Comparison of ENCODE assay signal across 16 mouse cellular contexts in genomic region chr3:144110331-144111080, GRCm38 (mm10).
DNase-seq lines count a peak whose midpoint lies in the region; ATAC-seq and TF ChIP-seq lines count a peak whose summit lies in the region.
"Had no signal": no experiment of that assay in that cellular context is flagged by ENCODE, and none has a peak within 500 bp of the region (broad histone marks: within the 10 kb centered on the region; RNA-seq: fewer than 3 reads in every experiment).

No protein-coding gene starts in this region.

- H3K9ac ChIP-seq in heart, embryonic 12.5 days = no peak overlapping the region
- H3K9ac ChIP-seq in liver, postnatal 0 days (replicated peaks) = no peak overlapping the region
- H3K9ac ChIP-seq in hindbrain, embryonic 16.5 days (ENCODE audit: low read depth, low read length) = no peak overlapping the region
- no peak overlapping the region for H3K9ac ChIP-seq in hindbrain, embryonic 12.5 days
- H3K9ac ChIP-seq: forebrain, postnatal 0 days; kidney, embryonic 15.5 days had no signal

- H3K27me3 ChIP-seq in heart, embryonic 12.5 days (replicated peaks) = no peaks in the 10 kb centered on the region
- no peaks in the 10 kb centered on the region for H3K27me3 ChIP-seq in liver, postnatal 0 days (ENCODE audit: insufficient read depth, low read length)
- H3K27me3 ChIP-seq in hindbrain, embryonic 16.5 days (replicated peaks; ENCODE audit: control insufficient read depth, insufficient read depth, low read length) = no peaks in the 10 kb centered on the region
- no peaks in the 10 kb centered on the region for H3K27me3 ChIP-seq in hindbrain, embryonic 12.5 days
- H3K27me3 ChIP-seq: kidney, embryonic 15.5 days had no signal

- no peak overlapping the region for H3K27ac ChIP-seq in heart, embryonic 12.5 days (ENCODE audit: poor library complexity, severe bottlenecking)
- peak overlapping the region; percentile 51 for H3K27ac ChIP-seq in liver, postnatal 0 days (ENCODE audit: low read depth)
- no peak overlapping the region for H3K27ac ChIP-seq in hindbrain, embryonic 16.5 days (ENCODE audit: low read depth, low read length)
- H3K27ac ChIP-seq in hindbrain, embryonic 12.5 days = no peak overlapping the region
- H3K27ac ChIP-seq: kidney, embryonic 15.5 days; limb, embryonic 10.5 days; stomach, postnatal 0 days had no signal

- no peak overlapping the region for H3K4me3 ChIP-seq in heart, embryonic 12.5 days
- no peak overlapping the region for H3K4me3 ChIP-seq in liver, postnatal 0 days (ENCODE audit: low read depth, low read length)
- H3K4me3 ChIP-seq in hindbrain, embryonic 16.5 days (ENCODE audit: low read length) = no peak overlapping the region
- no peak overlapping the region for H3K4me3 ChIP-seq in hindbrain, embryonic 12.5 days
- H3K4me3 ChIP-seq: kidney, embryonic 15.5 days; limb, embryonic 10.5 days had no signal

- peak; percentile 90 for DNase-seq in heart, adult 11 months
- DNase-seq in 416B (ENCODE audit: low read depth) = peak; percentile 27
- peak; percentile 54 for DNase-seq in adrenal gland, postnatal 14 days
- DNase-seq in liver, postnatal 0 days = peak; percentile 42
- no peak for DNase-seq in urinary bladder, adult 18-20 months (ENCODE audit: low spot score in 2 of 2)
- DNase-seq: cerebellum, postnatal 36 days; forebrain, postnatal 0 days; gastrocnemius, postnatal 25 days; layer of hippocampus, adult 9-11 months had no signal

- no peak for ATAC-seq in heart, embryonic 12.5 days (ENCODE audit: insufficient number of reproducible peaks, low FRiP score)
- ATAC-seq in liver, postnatal 0 days = peak; percentile 86
- no peak for ATAC-seq in hindbrain, embryonic 16.5 days
- ATAC-seq in hindbrain, embryonic 12.5 days (ENCODE audit: low FRiP score) = no peak
- ATAC-seq: CD4-positive, CD25-positive, alpha-beta regulatory T cell, adult 4 months; forebrain, postnatal 0 days had no signal

- no peak for TF ChIP-seq CTCF in liver, postnatal 0 days (IDR thresholded peaks at IDR 0.05; ENCODE audit: low read depth)

- H3K36me3 ChIP-seq in heart, embryonic 12.5 days = no peaks in the 10 kb centered on the region
- no peaks in the 10 kb centered on the region for H3K36me3 ChIP-seq in liver, postnatal 0 days (replicated peaks; ENCODE audit: insufficient read depth, low read length)
- H3K36me3 ChIP-seq in hindbrain, embryonic 16.5 days (ENCODE audit: control insufficient read depth, insufficient read depth, low read length) = no peaks in the 10 kb centered on the region
- H3K36me3 ChIP-seq in hindbrain, embryonic 12.5 days = no peaks in the 10 kb centered on the region
- H3K36me3 ChIP-seq: kidney, embryonic 15.5 days; limb, embryonic 10.5 days had no signal

- peak; percentile 59; the same call in 1 of the 2 replicates for TF ChIP-seq EP300 in liver, postnatal 0 days (IDR thresholded peaks at IDR 0.05; ENCODE audit: low read depth)

- H3K9me3 ChIP-seq in heart, embryonic 12.5 days (replicated peaks) = no peaks in the 10 kb centered on the region
- no peaks in the 10 kb centered on the region for H3K9me3 ChIP-seq in liver, postnatal 0 days (ENCODE audit: low read length)
- no peaks in the 10 kb centered on the region for H3K9me3 ChIP-seq in hindbrain, embryonic 16.5 days (ENCODE audit: control insufficient read depth, low read length)
- H3K9me3 ChIP-seq in hindbrain, embryonic 12.5 days (replicated peaks) = no peaks in the 10 kb centered on the region
- H3K9me3 ChIP-seq: kidney, embryonic 15.5 days; limb, embryonic 10.5 days had no signal

- no peak overlapping the region for H3K4me2 ChIP-seq in heart, embryonic 12.5 days
- H3K4me2 ChIP-seq in liver, postnatal 0 days (ENCODE audit: low read depth, low read length) = no peak overlapping the region
- no peak overlapping the region for H3K4me2 ChIP-seq in hindbrain, embryonic 16.5 days (ENCODE audit: low read length)
- no peak overlapping the region for H3K4me2 ChIP-seq in hindbrain, embryonic 12.5 days (replicated peaks)
- H3K4me2 ChIP-seq: kidney, embryonic 15.5 days had no signal

- WGBS in heart, embryonic 12.5 days = 84% methylated on average over 5 of the region's 5 CpGs
- WGBS in liver, postnatal 0 days (ENCODE audit: insufficient replicate concordance) = 64% methylated on average over 5 of the region's 5 CpGs
- WGBS in hindbrain, embryonic 16.5 days = 84% methylated on average over 5 of the region's 5 CpGs
- WGBS in hindbrain, embryonic 12.5 days = 88% methylated on average over 5 of the region's 5 CpGs

- peaks cover 6% of the 10 kb centered on the region for H3K4me1 ChIP-seq in heart, embryonic 12.5 days (replicated peaks)
- peaks cover 4% of the 10 kb centered on the region for H3K4me1 ChIP-seq in liver, postnatal 0 days (ENCODE audit: insufficient read depth)
- H3K4me1 ChIP-seq in hindbrain, embryonic 16.5 days (ENCODE audit: control insufficient read depth, insufficient read depth, low read depth, low read length) = 0 out of 2 replicates have a peak, but pooled peaks cover 4% of the 10 kb centered on the region
- H3K4me1 ChIP-seq in hindbrain, embryonic 12.5 days = no peaks in the 10 kb centered on the region
- H3K4me1 ChIP-seq: limb, embryonic 10.5 days had no signal

Comparison
In these comparisons a context has a peak if more than half of its experiments do, and no peak if none do; other contexts are left out.
1. DNase-seq: peak in heart, adult 11 months (single experiment), 416B (single experiment), adrenal gland, postnatal 14 days (single experiment) and liver, postnatal 0 days (single experiment); none in urinary bladder, adult 18-20 months (0 of 2).